ENCODE assay signal across 13 mouse cellular contexts in genomic region chr4:153019211-153019610, GRCm38 (mm10).
DNase-seq lines count a peak whose midpoint lies in the region; ATAC-seq and TF ChIP-seq lines count a peak whose summit lies in the region.
"Had no signal": no experiment of that assay in that cellular context is flagged by ENCODE, and none has a peak within 500 bp of the region (broad histone marks: within the 10 kb centered on the region; RNA-seq: fewer than 3 reads in every experiment).

No protein-coding gene starts in this region.

- no peaks in the 10 kb centered on the region for H3K27me3 ChIP-seq in forebrain, embryonic 10.5 days (ENCODE audit: poor library complexity, severe bottlenecking)
- H3K27me3 ChIP-seq in forebrain, embryonic 11.5 days (ENCODE audit: control insufficient read depth, insufficient read depth, low read length): no peaks in the 10 kb centered on the region
- no peaks in the 10 kb centered on the region for H3K27me3 ChIP-seq in midbrain, embryonic 10.5 days (ENCODE audit: low read depth, poor library complexity, severe bottlenecking)
- H3K27me3 ChIP-seq in midbrain, postnatal 0 days (ENCODE audit: insufficient read depth, low read length): no peaks in the 10 kb centered on the region
- H3K27me3 ChIP-seq in kidney, embryonic 15.5 days: no peaks in the 10 kb centered on the region
- no peaks in the 10 kb centered on the region for H3K27me3 ChIP-seq in neural tube, embryonic 13.5 days
- H3K27me3 ChIP-seq: liver, embryonic 13.5 days had no signal

- H3K36me3 ChIP-seq in forebrain, embryonic 10.5 days (replicated peaks): no peaks in the 10 kb centered on the region
- no peaks in the 10 kb centered on the region for H3K36me3 ChIP-seq in forebrain, embryonic 11.5 days (ENCODE audit: control insufficient read depth, insufficient read depth, low read length)
- H3K36me3 ChIP-seq in midbrain, embryonic 10.5 days: no peaks in the 10 kb centered on the region
- no peaks in the 10 kb centered on the region for H3K36me3 ChIP-seq in midbrain, postnatal 0 days (ENCODE audit: insufficient read depth, low read length)
- H3K36me3 ChIP-seq in kidney, embryonic 15.5 days: no peaks in the 10 kb centered on the region
- no peaks in the 10 kb centered on the region for H3K36me3 ChIP-seq in neural tube, embryonic 13.5 days
- H3K36me3 ChIP-seq: liver, embryonic 13.5 days had no signal

- ATAC-seq in forebrain, embryonic 11.5 days (replicated peaks; ENCODE audit: low FRiP score): no peak
- ATAC-seq in midbrain, postnatal 0 days (ENCODE audit: low FRiP score): no peak
- ATAC-seq in kidney, embryonic 15.5 days (replicated peaks; ENCODE audit: low FRiP score): peak; percentile 68
- ATAC-seq in neural tube, embryonic 13.5 days (ENCODE audit: low read depth): peak; percentile 10; the same call in 1 of the 2 replicates

- H3K9me3 ChIP-seq in forebrain, embryonic 10.5 days: no peaks in the 10 kb centered on the region
- no peaks in the 10 kb centered on the region for H3K9me3 ChIP-seq in forebrain, embryonic 11.5 days (ENCODE audit: control insufficient read depth, low read length)
- H3K9me3 ChIP-seq in midbrain, embryonic 10.5 days (replicated peaks): no peaks in the 10 kb centered on the region
- H3K9me3 ChIP-seq in midbrain, postnatal 0 days (ENCODE audit: low read length): no peaks in the 10 kb centered on the region
- no peaks in the 10 kb centered on the region for H3K9me3 ChIP-seq in kidney, embryonic 15.5 days (replicated peaks)
- no peaks in the 10 kb centered on the region for H3K9me3 ChIP-seq in neural tube, embryonic 13.5 days
- H3K9me3 ChIP-seq: liver, embryonic 13.5 days had no signal

- peak overlapping the region; percentile 25; the same call in 1 of the 2 replicates for H3K27ac ChIP-seq in forebrain, embryonic 10.5 days
- no peak overlapping the region for H3K27ac ChIP-seq in forebrain, embryonic 11.5 days (ENCODE audit: low read depth, low read length)
- peak overlapping the region; percentile 69; the same call in 1 of the 2 replicates for H3K27ac ChIP-seq in midbrain, embryonic 10.5 days (replicated peaks)
- H3K27ac ChIP-seq in midbrain, postnatal 0 days (ENCODE audit: low read depth, low read length): no peak overlapping the region
- no peak overlapping the region; the same call in 1 of the 2 replicates for H3K27ac ChIP-seq in kidney, embryonic 15.5 days
- peak overlapping the region; percentile 80 for H3K27ac ChIP-seq in neural tube, embryonic 13.5 days (replicated peaks)
- H3K27ac ChIP-seq: liver, embryonic 13.5 days; macrophage had no signal

- no peak for DNase-seq in forebrain, embryonic 10.5 days (ENCODE audit: extremely low spot score, low spot score)
- no peak for DNase-seq in forebrain, embryonic 11.5 days (ENCODE audit: low spot score)
- DNase-seq in midbrain, embryonic 10.5 days (ENCODE audit: low spot score): no peak
- no peak for DNase-seq in midbrain, postnatal 0 days (ENCODE audit: low spot score)
- DNase-seq in adrenal gland, adult 2 months: no peak
- no peak for DNase-seq in gastrocnemius, postnatal 10 days
- DNase-seq: adrenal gland, postnatal 25 days; heart, postnatal 4 days; liver, embryonic 13.5 days; retina, postnatal 1 day had no signal

- WGBS in forebrain, embryonic 10.5 days: 92% methylated on average over 10 of the region's 10 CpGs
- WGBS in forebrain, embryonic 11.5 days: 81% methylated on average over 10 of the region's 10 CpGs
- 94% methylated on average over 10 of the region's 10 CpGs for WGBS in midbrain, embryonic 10.5 days
- 77% methylated on average over 10 of the region's 10 CpGs for WGBS in midbrain, postnatal 0 days
- 61% methylated on average over 10 of the region's 10 CpGs for whole genome bisulfite sequencing in kidney, embryonic 15.5 days
- 67% methylated on average over 10 of the region's 10 CpGs for WGBS in neural tube, embryonic 13.5 days

- no peak overlapping the region for H3K4me3 ChIP-seq in forebrain, embryonic 10.5 days
- H3K4me3 ChIP-seq in forebrain, embryonic 11.5 days (ENCODE audit: low read depth, low read length): no peak overlapping the region
- H3K4me3 ChIP-seq in midbrain, embryonic 10.5 days: no peak overlapping the region
- no peak overlapping the region for H3K4me3 ChIP-seq in midbrain, postnatal 0 days (ENCODE audit: low read depth, low read length)
- H3K4me3 ChIP-seq in kidney, embryonic 15.5 days (replicated peaks): peak overlapping the region; percentile 14; the same call in 1 of the 2 replicates
- H3K4me3 ChIP-seq in neural tube, embryonic 13.5 days: no peak overlapping the region
- H3K4me3 ChIP-seq: liver, embryonic 13.5 days had no signal

- TF ChIP-seq CTCF in midbrain, postnatal 0 days (IDR thresholded peaks at IDR 0.05): no peak

- H3K4me1 ChIP-seq in forebrain, embryonic 10.5 days: peaks cover 19% of the 10 kb centered on the region
- peaks cover 4% of the 10 kb centered on the region; the same call in 1 of the 2 replicates for H3K4me1 ChIP-seq in forebrain, embryonic 11.5 days (replicated peaks; ENCODE audit: control insufficient read depth, insufficient read depth, low read length)
- H3K4me1 ChIP-seq in midbrain, embryonic 10.5 days: peaks cover 21% of the 10 kb centered on the region
- no peaks in the 10 kb centered on the region for H3K4me1 ChIP-seq in midbrain, postnatal 0 days (ENCODE audit: insufficient read depth, low read length)
- H3K4me1 ChIP-seq in kidney, embryonic 15.5 days: peaks cover 25% of the 10 kb centered on the region
- peaks cover 28% of the 10 kb centered on the region for H3K4me1 ChIP-seq in neural tube, embryonic 13.5 days (replicated peaks)
- H3K4me1 ChIP-seq: liver, embryonic 13.5 days had no signal

- H3K4me2 ChIP-seq in forebrain, embryonic 11.5 days (ENCODE audit: low read depth, low read length, severe bottlenecking): no peak overlapping the region
- no peak overlapping the region for H3K4me2 ChIP-seq in midbrain, postnatal 0 days (ENCODE audit: low read depth, low read length, poor library complexity, severe bottlenecking)
- peak overlapping the region; percentile 42 for H3K4me2 ChIP-seq in kidney, embryonic 15.5 days
- peak overlapping the region; percentile 45 for H3K4me2 ChIP-seq in neural tube, embryonic 13.5 days
- H3K4me2 ChIP-seq: liver, embryonic 13.5 days had no signal

- H3K9ac ChIP-seq in forebrain, embryonic 11.5 days (ENCODE audit: low read length): no peak overlapping the region
- no peak overlapping the region for H3K9ac ChIP-seq in midbrain, postnatal 0 days (replicated peaks; ENCODE audit: low read length, poor library complexity, severe bottlenecking)
- H3K9ac ChIP-seq in kidney, embryonic 15.5 days: no peak overlapping the region
- peak overlapping the region; percentile 58; the same call in 1 of the 2 replicates for H3K9ac ChIP-seq in neural tube, embryonic 13.5 days
- H3K9ac ChIP-seq: liver, embryonic 13.5 days had no signal

Comparison
In these comparisons a context has a peak if more than half of its experiments do, and no peak if none do; other contexts are left out.
1. H3K27ac ChIP-seq: peak in forebrain, embryonic 10.5 days (single experiment), midbrain, embryonic 10.5 days (single experiment) and neural tube, embryonic 13.5 days (single experiment); none in forebrain, embryonic 11.5 days (single experiment), midbrain, postnatal 0 days (single experiment) and kidney, embryonic 15.5 days (single experiment).
2. ATAC-seq: peak in kidney, embryonic 15.5 days (single experiment) and neural tube, embryonic 13.5 days (single experiment); none in forebrain, embryonic 11.5 days (single experiment) and midbrain, postnatal 0 days (single experiment).
3. H3K4me2 ChIP-seq: peak in kidney, embryonic 15.5 days (single experiment) and neural tube, embryonic 13.5 days (single experiment); none in forebrain, embryonic 11.5 days (single experiment) and midbrain, postnatal 0 days (single experiment).